Mouse (Mus musculus) hindlimb bud, embryonic 11.5 days (tissue): ENCODE results near the gene Otx2.

Experiments used
- DNase-seq: peaks from one replicate; pipeline ENCODE4 v3.0.0-alpha.2; 2012; ENCODE audit warnings: low read depth, low spot score; ENCODE audit errors: extremely low spot score

The Otx2 gene

GRCm38 (mm10) chr14:48673541-48673940 is at the start of gene Otx2:
Otx2 (minus strand) TSS chr14:48673819.
- DNase-seq = no peak

GRCm38 (mm10) chr14:48722763-48723162 is 49.1 kb upstream of the Otx2 start:
- DNase-seq = no peak

- no peak for DNase-seq
Measured at GRCm38 (mm10) chr14:48719296-48719695, 45.7 kb upstream of the Otx2 start.

- DNase-seq = no peak
Measured at GRCm38 (mm10) chr14:48717632-48718279, 44.1 kb upstream of the Otx2 start.

GRCm38 (mm10) chr14:48716456-48716855 is 42.8 kb upstream of the Otx2 start:
- DNase-seq = no peak

- DNase-seq = no peak
Measured at GRCm38 (mm10) chr14:48710871-48711370, 37.3 kb upstream of the Otx2 start.

GRCm38 (mm10) chr14:48710062-48710870 is 36.6 kb upstream of the Otx2 start:
- no peak for DNase-seq

- peak; percentile 1 for DNase-seq
Measured at GRCm38 (mm10) chr14:48709371-48710061, 35.9 kb upstream of the Otx2 start.

- DNase-seq = no peak
Measured at GRCm38 (mm10) chr14:48707844-48708383, 34.3 kb upstream of the Otx2 start.

- DNase-seq = no peak
Measured at GRCm38 (mm10) chr14:48707391-48707790, 33.8 kb upstream of the Otx2 start.

- DNase-seq = no peak
Measured at GRCm38 (mm10) chr14:48700790-48701370, 27.3 kb upstream of the Otx2 start.

- DNase-seq = no peak
Measured at GRCm38 (mm10) chr14:48679590-48679989, 6.0 kb upstream of the Otx2 start.

- no peak for DNase-seq
Measured at GRCm38 (mm10) chr14:48678674-48679073, 5.1 kb upstream of the Otx2 start.

GRCm38 (mm10) chr14:48674036-48674831 is 615 bp upstream of the Otx2 start:
- no peak for DNase-seq

GRCm38 (mm10) chr14:48672611-48673176 is 925 bp downstream of the Otx2 start:
- no peak for DNase-seq

GRCm38 (mm10) chr14:48671480-48672240 is 2.0 kb downstream of the Otx2 start:
- no peak for DNase-seq

- DNase-seq = no peak
Measured at GRCm38 (mm10) chr14:48670761-48671479, 2.7 kb downstream of the Otx2 start.

GRCm38 (mm10) chr14:48670258-48670630 is 3.4 kb downstream of the Otx2 start:
- DNase-seq = no peak
